Mouse (Mus musculus) CD4-positive, CD25-positive, alpha-beta regulatory T cell, adult 2 months (primary cell): ENCODE results near the gene Dab1.

ENCODE experiments used
- DNase-seq: peaks from one replicate; pipeline ENCODE4 v3.0.0-alpha.2; 2012; ENCODE audit warnings: low read depth, low spot score

Gene Dab1

GRCm38 (mm10) chr4:104448199-104448598 lies 829.0 kb downstream of the Dab1 start:
- no peak for DNase-seq

GRCm38 (mm10) chr4:104450645-104451044 lies 831.5 kb downstream of the Dab1 start:
- DNase-seq, result no peak

GRCm38 (mm10) chr4:104452587-104452986 lies 833.4 kb downstream of the Dab1 start:
- no peak for DNase-seq

- DNase-seq, result no peak
Observed at GRCm38 (mm10) chr4:104455151-104455550, 836.0 kb downstream of the Dab1 start.

GRCm38 (mm10) chr4:104455760-104456159 lies 836.6 kb downstream of the Dab1 start:
- no peak for DNase-seq

- no peak for DNase-seq
Observed at GRCm38 (mm10) chr4:104456173-104456873, 837.2 kb downstream of the Dab1 start.

- no peak for DNase-seq
Observed at GRCm38 (mm10) chr4:104458726-104459125, 839.6 kb downstream of the Dab1 start.

GRCm38 (mm10) chr4:104461106-104462011 lies 842.2 kb downstream of the Dab1 start:
- DNase-seq, result no peak

GRCm38 (mm10) chr4:104462932-104463780 lies 844.0 kb downstream of the Dab1 start:
- DNase-seq, result no peak

GRCm38 (mm10) chr4:104463781-104464170 lies 844.6 kb downstream of the Dab1 start:
- no peak for DNase-seq

GRCm38 (mm10) chr4:104465594-104465993 lies 846.4 kb downstream of the Dab1 start:
- DNase-seq, result no peak

GRCm38 (mm10) chr4:104468666-104469065 lies 849.5 kb downstream of the Dab1 start:
- DNase-seq, result no peak

- no peak for DNase-seq
Observed at GRCm38 (mm10) chr4:104472915-104473314, 853.8 kb downstream of the Dab1 start.

- no peak for DNase-seq
Observed at GRCm38 (mm10) chr4:104476841-104477240, 857.7 kb downstream of the Dab1 start.

GRCm38 (mm10) chr4:104483948-104484347 lies 864.8 kb downstream of the Dab1 start:
- no peak for DNase-seq

GRCm38 (mm10) chr4:104497221-104497620 lies 878.1 kb downstream of the Dab1 start:
- no peak for DNase-seq

- no peak for DNase-seq
Observed at GRCm38 (mm10) chr4:104500112-104500511, 881.0 kb downstream of the Dab1 start.

- DNase-seq, result no peak
Observed at GRCm38 (mm10) chr4:104500646-104501045, 881.5 kb downstream of the Dab1 start.

GRCm38 (mm10) chr4:104501245-104501644 lies 882.1 kb downstream of the Dab1 start:
- no peak for DNase-seq

- no peak for DNase-seq
Observed at GRCm38 (mm10) chr4:104504916-104505315, 885.8 kb downstream of the Dab1 start.

GRCm38 (mm10) chr4:104509230-104509985 lies 890.2 kb downstream of the Dab1 start:
- DNase-seq, result no peak
